Mouse (Mus musculus) lung, adult 2 months (tissue): ENCODE data around the gene Gzme. TPM values are rescaled to one million over a fixed set of nuclear protein-coding genes. Genes with fewer than 3 reads are reported as not detected.
"Not testable (repeated sequence)": the region's sequence is repeated elsewhere in the genome, so short reads cannot be mapped to it uniquely, and the experiment has no call there.

ENCODE experiments used
- DNase-seq: peaks from one replicate; pipeline ENCODE4 v3.0.0; 2022
- H3K4me1 ChIP-seq: fragments of 200-500 bp; 2 replicates; pipeline ENCODE4 v1.6.1; 2011; ENCODE audit warnings: low read length; ENCODE audit not compliant: control insufficient read depth, insufficient read depth
- H3K4me3 ChIP-seq: fragments of 200-500 bp; replicated peaks from 2 replicates; pipeline ENCODE3; 2011; ENCODE audit warnings: low read depth, mild to moderate bottlenecking, control low read depth, low read length; ENCODE audit errors: extremely low read depth
- CTCF ChIP-seq: fragments of 200-500 bp; IDR thresholded peaks from 2 replicates; pipeline ENCODE4 v1.5.1; 2011; ENCODE audit warnings: mild to moderate bottlenecking, low read length, control low read depth; ENCODE audit not compliant: insufficient read depth
- POLR2A ChIP-seq: fragments of 200-500 bp; IDR thresholded peaks from 2 replicates; pipeline ENCODE4 v1.6.1; 2011; ENCODE audit warnings: low read depth, mild to moderate bottlenecking, control low read depth, low read length, borderline replicate concordance; ENCODE audit errors: extremely low read depth
- WGBS: fragments of 180-500 bp; shearing (Covaris S2); methylation state at CpG from one replicate; pipeline ENCODE4 v1.1.7; 2018; 5-methylcytosine and 5-hydroxymethylcytosine counted together
- polyA plus RNA-seq: library from polyadenylated mRNA; depleted of rRNA; stranded (reverse); fragments of >200 nt; gene quantifications from 2 replicates; pipeline ENCODE4 v1.2.3, GENCODE M21; 2012; rRNA removed

Gene Gzme
- not detected in 2 replicates for polyA plus RNA-seq

- H3K4me3 ChIP-seq = no peak within 1 kb of the TSS
- TF ChIP-seq CTCF = no peak
- no peak for TF ChIP-seq POLR2A
- H3K4me1 ChIP-seq = no peaks in the 10 kb centered on the region
- no peak for DNase-seq
Measured at GRCm38 (mm10) chr14:56120525-56120924, at the start of gene Gzme. Gene Gzme (minus strand): TSS chr14:56120625.

- no peak for DNase-seq
- no peak overlapping the region for H3K4me3 ChIP-seq
- TF ChIP-seq POLR2A = no peak
- TF ChIP-seq CTCF = no peak
- 66% methylated on average over 6 of the region's 6 CpGs for WGBS
- H3K4me1 ChIP-seq = no peaks in the 10 kb centered on the region
Measured at GRCm38 (mm10) chr14:56168009-56168408, 47.6 kb upstream of the Gzme start.

GRCm38 (mm10) chr14:56162109-56162508 is 41.7 kb upstream of the Gzme start:
- 79% methylated on average over 2 of the region's 2 CpGs for WGBS
- Histone ChIP-seq H3K4me3 (no peak overlapping the region), H3K4me1 (no peaks in the 10 kb centered on the region)
- DNase-seq = no peak
- TF ChIP-seq POLR2A = no peak
- no peak for TF ChIP-seq CTCF

- not testable (repeated sequence) for DNase-seq, H3K4me1 ChIP-seq, H3K4me3 ChIP-seq
- whole genome bisulfite sequencing = 77% methylated on average over 2 of the region's 2 CpGs
Measured at GRCm38 (mm10) chr14:56159479-56159878, 39.1 kb upstream of the Gzme start, which contains the start of gene Gzmg. Gene Gzmg (minus strand): TSS chr14:56159579.

- no peak for DNase-seq
- 70% methylated on average over 2 of the region's 2 CpGs for WGBS
- no peak for TF ChIP-seq CTCF
- TF ChIP-seq POLR2A = no peak
- Histone ChIP-seq H3K4me3 (no peak overlapping the region), H3K4me1 (no peaks in the 10 kb centered on the region)
Measured at GRCm38 (mm10) chr14:56155340-56155739, 34.9 kb upstream of the Gzme start.

- not testable (repeated sequence) for H3K4me3 ChIP-seq, H3K4me1 ChIP-seq, DNase-seq
- WGBS = 76% methylated on average over 1 of the region's 1 CpGs
Measured at GRCm38 (mm10) chr14:56133675-56134074, 13.2 kb upstream of the Gzme start.

GRCm38 (mm10) chr14:56132508-56132907 is 12.1 kb upstream of the Gzme start, which contains the start of gene Gzmd:
Gene Gzmd (minus strand): TSS chr14:56132608.
- not testable (repeated sequence) for DNase-seq, H3K4me3 ChIP-seq, H3K4me1 ChIP-seq
- WGBS = 66% methylated on average over 2 of the region's 2 CpGs

- TF ChIP-seq POLR2A (no peak), CTCF (no peak)
- Histone ChIP-seq H3K4me3 (no peak overlapping the region), H3K4me1 (no peaks in the 10 kb centered on the region)
- WGBS = 50% methylated on average over 3 of the region's 3 CpGs
- DNase-seq = no peak
Measured at GRCm38 (mm10) chr14:56128341-56128740, 7.9 kb upstream of the Gzme start.

- DNase-seq = no peak
- TF ChIP-seq POLR2A (no peak), CTCF (no peak)
- WGBS = 85% methylated on average over 3 of the region's 3 CpGs
- Histone ChIP-seq H3K4me3 (no peak overlapping the region), H3K4me1 (no peaks in the 10 kb centered on the region)
Measured at GRCm38 (mm10) chr14:56123516-56123915, 3.1 kb upstream of the Gzme start.

GRCm38 (mm10) chr14:56115531-56116310 is 4.7 kb downstream of the Gzme start:
- DNase-seq, H3K4me1 ChIP-seq, H3K4me3 ChIP-seq: not testable (repeated sequence)
- WGBS = 90% methylated on average over 33 of the region's 33 CpGs

- WGBS = 76% methylated on average over 13 of the region's 13 CpGs
- TF ChIP-seq CTCF (no peak), POLR2A (no peak)
Measured at GRCm38 (mm10) chr14:56105447-56106180, 14.8 kb downstream of the Gzme start.

More at GRCm38 (mm10) chr14:56105447-56106180, 14.8 kb downstream of the Gzme start:
- Histone ChIP-seq H3K4me1 (no peaks in the 10 kb centered on the region), H3K4me3 (no peak overlapping the region)
- DNase-seq = no peak
